Mouse (Mus musculus) embryonic fibroblast, embryonic 13.5 days (primary cell): ENCODE measurements around the gene Tst.

Source experiments
- CTCF ChIP-seq: IDR thresholded peaks from 2 replicates; pipeline ENCODE4 v1.5.1; 2011; ENCODE audit warnings: mild to moderate bottlenecking, control low read depth, low read length, moderate library complexity, borderline replicate concordance; ENCODE audit not compliant: insufficient read depth
- POLR2A ChIP-seq: IDR thresholded peaks from 2 replicates; pipeline ENCODE4 v1.6.1; 2011; ENCODE audit warnings: low read depth, mild to moderate bottlenecking, control low read depth, low read length, moderate library complexity

DNA sequence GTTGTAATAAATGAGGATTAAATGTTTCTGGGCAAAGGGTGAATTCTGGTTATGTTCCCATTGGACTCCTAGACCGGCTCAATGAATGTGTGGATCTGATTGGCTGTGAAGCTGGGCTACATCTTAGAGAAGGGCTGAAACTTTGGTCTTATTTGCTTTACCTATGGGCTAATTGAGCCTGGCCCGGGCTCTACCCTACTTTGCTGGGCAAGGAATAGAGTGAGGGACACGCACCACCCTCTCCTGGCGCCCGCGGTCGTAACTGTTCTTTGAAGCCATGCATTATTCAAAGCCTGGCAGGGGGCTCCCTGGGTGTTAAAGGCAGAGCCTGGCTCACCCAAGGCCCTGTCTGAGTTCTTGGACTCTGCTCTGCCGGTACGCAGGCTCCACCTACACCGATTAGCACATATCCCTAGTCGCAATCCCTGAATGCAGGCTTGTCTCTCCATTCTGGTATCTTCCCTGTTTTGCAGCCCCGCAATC, 3.9 kb upstream of the Tst start:
- no peak for TF ChIP-seq POLR2A
- no peak for TF ChIP-seq CTCF
